Mouse (Mus musculus) ES-Bruce4 (cell line): ENCODE results near the gene Ltbp3. TPM values are rescaled to one million over a fixed set of nuclear protein-coding genes. Genes with fewer than 3 reads are reported as not detected.

ENCODE experiments used
- H3K27ac ChIP-seq: 2 replicates; pipeline ENCODE4 v1.5.1; 2012; ENCODE audit warnings: low read length, inconsistent platforms; ENCODE audit not compliant: insufficient read depth
- H3K27me3 ChIP-seq: 2 replicates; pipeline ENCODE4 v1.6.1; 2012; ENCODE audit warnings: mild to moderate bottlenecking, low read length, inconsistent platforms; ENCODE audit not compliant: control insufficient read depth, poor library complexity, insufficient read depth, severe bottlenecking
- H3K36me3 ChIP-seq: 2 replicates; pipeline ENCODE4 v1.6.1; 2012; ENCODE audit warnings: inconsistent platforms, mild to moderate bottlenecking, low read length, moderate library complexity; ENCODE audit not compliant: control insufficient read depth, poor library complexity, insufficient read depth, severe bottlenecking
- H3K4me1 ChIP-seq: one replicate; pipeline ENCODE4 v1.8.1; 2011; ENCODE audit warnings: low read length; ENCODE audit not compliant: control insufficient read depth, insufficient read depth
- H3K4me3 ChIP-seq: 2 replicates; pipeline ENCODE4 v1.5.1; 2011; ENCODE audit warnings: low read depth, mild to moderate bottlenecking, low read length
- H3K9ac ChIP-seq: 2 replicates; pipeline ENCODE4 v1.6.1; 2012; ENCODE audit warnings: low read depth, mild to moderate bottlenecking, inconsistent platforms; ENCODE audit not compliant: poor library complexity, severe bottlenecking
- H3K9me3 ChIP-seq: replicated peaks from 2 replicates; pipeline ENCODE4 v1.6.1; 2012; ENCODE audit warnings: mild to moderate bottlenecking, low read length, inconsistent platforms; ENCODE audit not compliant: control insufficient read depth, poor library complexity, insufficient read depth, severe bottlenecking
- CTCF ChIP-seq: IDR thresholded peaks from one replicate; pipeline ENCODE4 v1.8.1; 2011; ENCODE audit warnings: low read depth, low read length
- EP300 ChIP-seq: IDR thresholded peaks from 2 replicates; pipeline ENCODE4 v1.6.1; 2011; ENCODE audit warnings: low read depth, low read length; ENCODE audit not compliant: insufficient read depth
- POLR2A ChIP-seq: IDR thresholded peaks from one replicate; pipeline ENCODE4 v1.8.1; 2011; ENCODE audit warnings: low read length; ENCODE audit not compliant: insufficient read depth
- polyA plus RNA-seq: library from polyadenylated mRNA; stranded (reverse); fragments of >200 nt; gene quantifications from 2 replicates; pipeline ENCODE4 v1.2.4, GENCODE M21; 2011; ENCODE audit warnings: low read depth; ENCODE audit not compliant: missing spikeins, insufficient read depth, insufficient read length

The Ltbp3 gene
- polyA plus RNA-seq, 1 experiment = 5.9 TPM

DNA sequence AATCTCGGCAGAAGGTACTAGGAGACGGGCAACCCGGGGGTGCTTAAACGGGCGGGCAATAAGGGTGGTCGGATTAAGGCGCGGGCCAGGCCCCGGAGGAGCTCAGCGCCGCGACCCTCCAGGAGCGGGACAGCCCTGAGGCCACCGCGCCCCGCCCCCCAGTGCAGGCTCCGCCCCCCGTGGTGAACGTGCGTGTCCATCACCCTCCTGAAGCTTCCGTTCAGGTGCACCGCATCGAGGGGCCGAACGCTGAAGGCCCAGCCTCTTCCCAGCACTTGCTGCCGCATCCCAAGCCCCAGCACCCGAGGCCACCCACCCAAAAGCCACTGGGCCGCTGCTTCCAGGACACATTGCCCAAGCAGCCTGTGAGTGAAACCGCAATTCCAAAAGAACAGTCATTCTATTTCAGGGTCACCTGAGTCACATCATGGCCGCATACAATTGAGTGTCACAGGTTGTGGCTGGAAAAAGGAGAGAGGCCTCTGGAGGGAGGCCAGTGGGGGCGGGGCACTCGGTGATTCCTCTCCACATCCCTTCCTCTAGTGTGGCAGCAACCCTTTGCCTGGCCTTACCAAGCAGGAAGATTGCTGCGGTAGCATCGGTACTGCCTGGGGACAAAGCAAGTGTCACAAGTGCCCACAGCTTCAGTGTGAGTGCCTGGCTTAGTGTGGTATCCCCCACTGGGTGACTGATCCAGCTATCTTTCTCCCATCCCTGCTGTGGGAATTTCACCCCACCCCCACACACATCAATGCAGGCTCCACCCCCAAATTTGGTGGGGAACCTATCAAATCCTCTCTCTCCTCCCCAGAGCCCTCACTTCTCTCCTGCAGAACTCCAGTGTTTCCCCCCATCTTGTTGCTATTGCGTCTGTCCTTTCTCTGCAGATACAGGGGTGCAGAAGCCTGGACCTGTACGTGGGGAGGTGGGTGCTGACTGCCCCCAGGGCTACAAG is 5.3 kb downstream of the Ltbp3 start:
- TF ChIP-seq EP300 (no peak), CTCF (no peak), POLR2A (no peak)
- Histone ChIP-seq H3K9ac (peak overlapping the region; percentile 23; the same call in 1 of the 2 replicates), H3K4me3 (peak overlapping the region; percentile 64), H3K36me3 (no peaks in the 10 kb centered on the region), H3K4me1 (peaks cover 7% of the 10 kb centered on the region), H3K27ac (no peak overlapping the region), H3K9me3 (no peaks in the 10 kb centered on the region), H3K27me3 (no peaks in the 10 kb centered on the region; the same call in 1 of the 2 replicates)

DNA sequence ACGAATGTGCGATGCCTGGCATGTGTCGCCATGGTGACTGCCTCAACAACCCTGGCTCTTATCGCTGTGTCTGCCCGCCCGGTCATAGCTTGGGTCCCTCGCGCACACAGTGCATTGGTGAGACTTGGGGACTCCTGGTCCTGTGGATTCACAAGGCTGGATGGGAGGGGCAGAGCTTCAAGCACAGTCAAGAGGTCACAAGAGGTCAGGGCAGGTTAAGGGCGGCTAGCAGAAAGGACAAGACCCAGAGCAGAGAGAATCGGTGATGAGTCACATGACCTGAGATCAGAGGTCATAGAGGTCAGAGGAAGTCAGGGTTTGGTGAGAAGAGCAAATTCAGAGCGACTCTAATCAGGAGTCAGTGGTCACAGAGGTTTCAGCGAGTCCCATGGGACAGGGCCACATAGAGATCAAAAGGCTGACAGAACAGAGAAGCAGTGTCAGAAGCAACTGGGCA is 6.2 kb downstream of the Ltbp3 start:
- Histone ChIP-seq H3K9ac (no peak overlapping the region), H3K4me3 (no peak overlapping the region), H3K27me3 (no peaks in the 10 kb centered on the region; the same call in 1 of the 2 replicates), H3K4me1 (peaks cover 7% of the 10 kb centered on the region), H3K9me3 (no peaks in the 10 kb centered on the region), H3K36me3 (no peaks in the 10 kb centered on the region), H3K27ac (no peak overlapping the region)
- TF ChIP-seq POLR2A (no peak), EP300 (no peak), CTCF (no peak)

DNA sequence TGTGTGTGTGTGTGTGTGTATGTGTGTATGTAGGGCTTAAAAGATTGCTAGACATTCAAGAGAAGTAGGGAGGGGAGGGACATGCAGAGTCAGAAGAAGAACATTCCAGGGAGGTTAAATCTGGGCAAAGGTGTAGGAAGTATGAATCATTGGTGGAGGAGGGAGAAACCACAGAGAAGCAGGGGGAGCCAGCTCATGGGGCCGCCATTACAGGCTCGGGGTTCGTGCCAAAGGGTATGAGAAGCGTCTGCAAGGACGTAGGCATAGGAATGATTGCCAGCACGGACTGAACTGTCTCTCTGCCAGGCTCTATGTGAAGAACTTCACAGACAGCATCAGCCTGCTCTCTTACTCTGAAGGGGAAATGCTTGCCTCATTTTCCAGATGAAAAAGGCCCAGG is 8.8 kb downstream of the Ltbp3 start:
- Histone ChIP-seq H3K9ac (no peak overlapping the region), H3K27ac (no peak overlapping the region), H3K9me3 (no peaks in the 10 kb centered on the region), H3K4me1 (peaks cover 7% of the 10 kb centered on the region), H3K36me3 (no peaks in the 10 kb centered on the region), H3K27me3 (no peaks in the 10 kb centered on the region), H3K4me3 (no peak overlapping the region)
- TF ChIP-seq CTCF (no peak), POLR2A (no peak), EP300 (no peak)

DNA sequence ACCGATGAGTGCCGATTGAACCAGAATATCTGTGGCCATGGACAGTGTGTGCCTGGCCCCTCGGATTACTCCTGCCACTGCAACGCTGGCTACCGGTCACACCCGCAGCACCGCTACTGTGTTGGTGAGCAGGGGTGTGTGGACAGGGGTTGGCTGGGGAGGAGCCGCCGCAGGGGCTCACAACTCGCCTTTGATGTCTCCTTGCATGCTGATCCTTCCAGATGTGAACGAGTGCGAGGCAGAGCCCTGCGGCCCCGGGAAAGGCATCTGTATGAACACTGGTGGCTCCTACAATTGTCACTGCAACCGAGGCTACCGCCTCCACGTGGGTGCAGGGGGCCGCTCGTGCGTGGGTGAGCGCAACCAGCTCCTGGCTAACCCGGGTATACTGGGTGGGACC is 10.2 kb downstream of the Ltbp3 start:
- Histone ChIP-seq H3K27me3 (no peaks in the 10 kb centered on the region), H3K4me3 (0 out of 2 replicates have a peak overlapping the region, but pooled peaks have one; percentile 2), H3K4me1 (peaks cover 7% of the 10 kb centered on the region), H3K9ac (no peak overlapping the region), H3K27ac (no peak overlapping the region), H3K36me3 (no peaks in the 10 kb centered on the region), H3K9me3 (no peaks in the 10 kb centered on the region)
- TF ChIP-seq EP300 (no peak), POLR2A (no peak), CTCF (no peak)

DNA sequence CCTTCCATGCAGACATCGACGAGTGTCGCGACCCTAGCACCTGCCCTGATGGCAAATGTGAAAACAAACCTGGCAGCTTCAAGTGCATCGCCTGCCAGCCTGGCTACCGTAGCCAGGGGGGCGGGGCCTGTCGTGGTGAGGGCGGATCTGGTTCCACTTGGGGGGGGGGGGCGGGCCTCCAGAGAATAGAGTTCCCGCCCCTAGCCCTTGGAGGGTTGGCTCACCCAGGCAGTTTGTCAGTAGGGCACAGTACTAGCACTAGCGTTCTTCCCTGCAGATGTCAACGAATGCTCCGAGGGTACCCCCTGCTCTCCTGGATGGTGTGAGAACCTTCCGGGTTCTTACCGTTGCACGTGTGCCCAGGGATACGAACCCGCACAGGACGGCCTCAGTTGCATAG is 11.0 kb downstream of the Ltbp3 start:
- Histone ChIP-seq H3K27ac (no peak overlapping the region), H3K4me3 (no peak overlapping the region), H3K9me3 (no peaks in the 10 kb centered on the region), H3K27me3 (no peaks in the 10 kb centered on the region), H3K9ac (no peak overlapping the region), H3K4me1 (peaks cover 2% of the 10 kb centered on the region), H3K36me3 (no peaks in the 10 kb centered on the region)
- TF ChIP-seq CTCF (no peak), POLR2A (no peak), EP300 (no peak)
